Mouse (Mus musculus): Measurements from ENCODE around the gene Slfnl1.

- TF ChIP-seq CTCF (IDR thresholded peaks at IDR 0.05; ENCODE audit: low read depth, low read length) (no peak), POLR2A (IDR thresholded peaks at IDR 0.05; ENCODE audit: borderline replicate concordance, low read depth, low read length) (no peak)
These were observed 20.8 kb upstream of the Slfnl1 start for GRCm38 (mm10) chr4:120511203-120511602.

All from bone marrow macrophage, adult 2 months (primary cell).